Mouse (Mus musculus) kidney, adult 8-10 months (tissue): ENCODE data around the gene Slc22a23.

Source experiments
- DNase-seq, 2 experiments: peaks; one replicate each; pipeline ENCODE4 v3.0.0; 2022

The Slc22a23 gene

DNA sequence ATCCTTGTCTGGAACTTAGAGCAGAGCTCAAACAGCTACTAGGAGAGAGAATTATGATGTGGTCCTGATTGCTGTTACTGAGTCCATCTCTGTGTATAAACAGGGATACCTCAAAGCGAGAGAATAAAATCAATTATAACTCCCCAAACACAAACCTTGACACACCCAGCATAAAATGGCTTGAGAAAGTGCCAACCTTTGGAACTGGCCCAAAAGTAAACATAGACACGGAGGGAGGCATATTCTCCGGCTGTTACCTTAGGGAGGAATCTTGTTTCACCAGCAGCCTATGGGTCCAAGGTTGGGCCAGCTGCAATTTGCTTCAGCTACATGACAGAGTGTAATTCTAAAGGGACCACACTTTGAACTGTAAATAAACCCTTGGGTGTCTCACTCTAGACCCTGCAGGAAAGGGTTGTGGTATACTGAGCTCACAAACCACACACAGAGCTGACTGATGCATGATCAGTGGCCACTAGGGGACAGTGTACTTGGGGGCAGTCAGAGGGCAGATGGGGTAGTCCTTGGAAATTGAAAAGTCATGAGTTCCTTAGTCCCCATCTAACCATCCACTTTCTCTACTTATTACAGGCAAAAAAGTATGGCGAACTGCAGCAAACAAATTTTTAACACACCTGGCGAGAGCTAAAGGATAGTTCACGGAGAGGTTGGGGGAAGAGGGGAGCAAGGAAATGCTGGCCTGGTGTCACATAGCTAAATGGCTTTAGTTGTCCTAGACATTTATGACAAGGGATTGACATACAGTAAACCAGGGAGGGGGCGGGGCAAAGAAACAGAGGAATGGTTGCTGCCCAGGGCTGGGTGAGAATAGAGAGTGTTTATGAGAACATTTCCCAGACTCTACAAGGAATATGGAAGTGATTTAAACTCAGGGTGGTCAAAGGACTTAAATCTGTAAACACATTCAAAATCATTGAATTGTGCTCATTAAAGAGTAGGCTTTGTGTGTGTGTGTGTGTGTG is 45.3 kb downstream of the Slc22a23 start:
- DNase-seq, result no peak

DNA sequence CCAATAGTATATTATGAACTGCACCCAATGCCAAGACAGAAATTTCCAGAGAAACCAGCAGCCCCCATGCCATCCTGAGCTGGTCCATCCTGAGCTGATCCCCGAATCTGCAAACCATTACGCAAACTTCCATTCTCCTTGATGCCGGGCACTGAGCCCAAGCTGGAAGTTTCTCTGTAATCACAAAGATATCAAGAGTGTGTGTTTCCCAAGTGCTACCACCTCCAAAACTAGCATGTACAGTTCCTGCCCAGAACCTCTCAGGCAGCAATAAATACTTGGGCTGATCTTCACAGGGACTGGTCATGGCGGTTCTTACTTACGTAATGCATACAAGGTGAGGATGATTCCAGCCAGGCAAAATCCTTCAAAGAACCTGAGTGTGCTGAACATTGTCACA is 46.3 kb downstream of the Slc22a23 start:
- no peak for DNase-seq

GRCm38 (mm10) chr13:34298061-34298460 is 46.9 kb downstream of the Slc22a23 start:
- DNase-seq, result no peak

DNA sequence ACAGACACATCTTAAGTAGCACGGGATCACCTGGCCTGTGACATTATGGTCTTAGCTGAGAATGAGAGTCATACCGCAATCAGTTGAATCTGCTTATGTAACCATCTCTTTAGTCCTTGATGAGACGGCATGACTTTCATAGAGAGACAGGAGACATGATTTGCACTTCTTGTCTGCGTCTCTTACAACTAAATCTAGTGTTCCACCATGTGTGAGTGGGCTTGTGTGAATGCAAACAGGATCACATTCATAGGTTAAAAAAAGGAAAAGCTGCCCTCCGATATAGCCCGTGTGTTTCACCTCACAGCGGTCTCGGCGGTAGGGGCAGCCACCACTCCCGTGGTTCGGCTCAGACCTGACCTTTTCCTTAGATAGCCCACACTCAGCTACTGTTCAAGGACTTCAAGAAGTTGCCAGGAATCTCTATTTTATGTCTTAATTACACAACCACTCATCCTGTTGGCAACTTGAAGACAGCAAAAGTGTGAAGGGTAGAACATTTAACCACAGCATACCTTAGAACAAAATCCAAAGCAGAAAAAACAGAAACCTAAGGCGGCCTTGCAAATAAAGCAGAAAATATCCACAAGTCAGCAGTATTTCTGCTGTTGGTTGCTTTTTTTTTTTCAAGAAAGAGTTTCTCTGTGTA is 49.1 kb downstream of the Slc22a23 start:
- DNase-seq, result peak in 1 of 2 experiments; percentile 68

DNA sequence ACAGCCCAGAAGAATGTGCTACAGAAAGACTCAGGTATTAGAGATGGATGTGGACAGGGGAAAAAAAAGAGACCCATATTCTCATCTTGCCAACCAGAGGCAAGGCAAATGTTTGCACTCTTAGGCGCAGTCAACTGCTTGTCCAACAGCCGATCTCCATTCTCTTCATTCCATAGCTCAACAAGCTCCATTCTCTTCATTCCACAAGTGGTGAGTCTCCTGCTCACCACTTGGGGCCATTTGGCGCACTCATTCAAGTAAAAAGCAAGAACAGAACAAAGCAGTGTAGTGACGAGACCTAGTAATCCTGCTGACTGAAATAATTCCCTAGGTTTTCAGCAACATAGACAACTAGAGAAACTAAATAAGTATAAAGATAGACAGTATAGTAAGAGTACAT is 50.8 kb downstream of the Slc22a23 start:
- DNase-seq, result no peak

GRCm38 (mm10) chr13:34292042-34292441 is 52.9 kb downstream of the Slc22a23 start:
- peak; percentile 86 to 90 for DNase-seq

DNA sequence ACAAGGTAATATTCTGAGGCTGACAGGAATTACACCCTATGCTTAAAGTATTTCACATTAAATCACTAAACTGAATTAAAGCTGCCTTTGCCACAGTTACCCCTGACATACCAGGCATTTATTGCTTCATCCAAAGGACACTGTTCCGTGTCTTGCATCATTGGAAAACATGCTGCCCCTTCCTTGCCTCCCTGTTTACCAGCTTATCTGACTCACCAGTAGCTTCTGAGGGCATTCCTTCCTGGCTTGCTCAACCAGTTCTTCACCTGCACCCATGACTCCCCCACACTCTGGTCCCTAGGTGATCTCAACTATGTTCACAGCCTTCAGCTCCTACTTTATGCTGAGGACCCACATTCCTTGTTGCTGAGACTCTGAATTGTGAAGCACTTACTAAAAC is 54.6 kb downstream of the Slc22a23 start:
- no peak for DNase-seq

GRCm38 (mm10) chr13:34289567-34289966 is 55.4 kb downstream of the Slc22a23 start:
- DNase-seq, result no peak

- DNase-seq, result no peak
Measured at GRCm38 (mm10) chr13:34288129-34288528, 56.9 kb downstream of the Slc22a23 start.

DNA sequence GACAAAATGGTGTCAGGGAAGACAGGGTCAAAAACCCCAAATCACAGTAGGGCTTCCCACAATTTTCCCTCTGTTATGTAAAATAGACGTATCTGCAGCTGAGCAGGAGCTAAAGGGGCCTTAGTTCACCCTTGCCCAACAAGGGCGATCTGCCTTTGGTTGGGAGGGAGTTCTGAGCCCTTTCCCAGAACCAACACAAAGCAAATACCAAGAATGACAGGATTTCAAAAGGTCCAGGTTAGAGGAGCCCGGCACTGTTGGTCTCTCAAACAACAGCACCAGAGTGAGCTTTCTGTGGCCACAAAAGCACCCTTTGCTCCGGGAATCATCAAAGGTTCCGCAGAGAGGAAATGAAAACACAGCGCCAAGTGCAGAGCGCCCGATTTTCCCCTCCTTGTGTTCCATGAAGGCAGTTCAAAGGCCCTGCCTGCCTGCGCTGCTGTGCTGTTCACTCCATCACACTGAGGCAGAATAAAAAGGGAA is 57.3 kb downstream of the Slc22a23 start:
- DNase-seq, result peak in 1 of 2 experiments; percentile 41

- DNase-seq, result no peak
Measured at GRCm38 (mm10) chr13:34281360-34281759, 63.6 kb downstream of the Slc22a23 start.

GRCm38 (mm10) chr13:34278759-34279270 is 66.2 kb downstream of the Slc22a23 start:
- no peak for DNase-seq

GRCm38 (mm10) chr13:34278288-34278701 is 66.7 kb downstream of the Slc22a23 start:
- no peak for DNase-seq

DNA sequence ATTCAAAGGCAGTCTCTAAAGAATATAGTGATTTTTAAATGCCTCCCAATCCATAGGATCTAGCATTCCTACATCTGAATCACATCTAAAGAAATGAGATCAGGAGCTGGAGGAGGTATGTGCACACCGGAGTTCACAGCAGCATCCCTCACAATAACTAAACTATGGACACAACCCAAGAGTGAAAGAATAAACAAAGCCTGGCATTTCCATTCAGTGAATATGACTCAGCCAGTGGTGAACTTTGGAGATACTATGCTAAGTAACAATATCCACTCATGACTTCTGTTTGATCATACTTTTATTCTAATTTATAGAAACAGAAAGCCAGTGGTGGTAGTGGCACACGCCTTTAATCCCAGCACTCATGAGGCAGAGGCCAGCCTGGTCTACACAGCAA is 67.4 kb downstream of the Slc22a23 start:
- DNase-seq, result no peak

GRCm38 (mm10) chr13:34277001-34277400 is 68.0 kb downstream of the Slc22a23 start:
- DNase-seq, result no peak

- DNase-seq, result no peak
Measured at GRCm38 (mm10) chr13:34274890-34275289, 70.1 kb downstream of the Slc22a23 start.

GRCm38 (mm10) chr13:34274417-34274816 is 70.6 kb downstream of the Slc22a23 start:
- no peak for DNase-seq

- no peak for DNase-seq
Measured at GRCm38 (mm10) chr13:34272275-34273054, 72.5 kb downstream of the Slc22a23 start.

GRCm38 (mm10) chr13:34271665-34272064 is 73.3 kb downstream of the Slc22a23 start:
- no peak for DNase-seq

DNA sequence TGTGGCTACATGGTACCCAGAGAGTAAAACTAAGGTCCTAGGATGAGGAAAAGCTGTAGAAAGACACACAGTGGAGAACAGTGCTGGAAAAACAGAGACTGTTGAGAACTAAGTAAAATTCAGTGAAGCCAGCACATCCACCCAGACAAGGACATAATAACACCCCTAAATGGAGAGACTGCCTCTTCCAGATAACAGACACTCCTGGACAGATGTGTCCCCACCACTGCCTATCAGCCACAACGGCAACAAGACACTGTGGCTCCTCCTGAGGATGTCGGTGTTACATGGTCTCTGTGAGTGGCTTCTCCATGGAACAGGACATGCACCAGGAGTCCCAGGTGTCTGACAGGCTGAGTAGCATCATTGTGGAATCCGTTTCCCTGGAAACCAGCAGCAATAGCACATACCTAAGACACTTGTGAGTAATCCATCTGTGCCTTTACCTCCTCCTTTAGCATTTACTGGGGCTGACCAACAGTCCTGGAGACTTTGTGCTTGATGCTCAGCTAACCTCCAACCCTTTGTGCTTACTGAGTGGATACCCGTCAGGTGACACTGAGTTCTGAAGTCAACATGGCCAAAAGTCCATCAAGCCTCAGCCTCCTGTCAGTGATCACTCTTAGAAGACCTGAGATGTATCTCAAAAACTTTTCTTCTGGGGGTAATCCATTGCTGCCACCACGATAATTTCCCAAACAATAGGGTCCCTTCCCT is 73.9 kb downstream of the Slc22a23 start:
- peak; percentile 56 to 68 for DNase-seq

DNA sequence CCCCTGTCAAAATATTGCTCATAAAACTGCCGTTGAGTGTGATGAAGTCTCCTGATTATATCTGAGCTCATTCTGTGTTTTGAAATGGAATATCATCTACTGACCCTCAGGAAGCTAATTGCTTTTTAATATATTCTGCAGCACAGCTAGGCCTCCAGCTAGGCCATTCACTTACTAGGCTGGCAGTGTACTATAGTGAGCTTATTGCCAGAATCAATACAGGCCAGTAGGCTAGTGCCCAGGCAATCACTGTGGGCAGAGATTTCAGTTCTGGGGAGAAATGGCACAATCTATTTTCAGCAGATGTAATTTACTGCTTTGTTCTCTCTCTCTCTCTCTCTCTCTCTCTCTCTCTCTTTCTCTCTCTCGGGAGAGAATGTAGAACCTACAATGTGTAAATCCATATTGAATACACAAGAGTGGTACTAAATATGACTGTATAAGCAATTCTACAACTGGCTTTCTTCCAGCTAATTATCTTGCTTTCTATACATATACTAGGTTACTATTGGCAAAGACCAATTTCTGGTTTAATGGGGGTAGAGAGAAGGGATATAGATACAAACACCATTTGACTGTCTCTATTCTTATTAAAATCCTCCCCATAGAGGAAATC is 75.5 kb downstream of the Slc22a23 start:
- DNase-seq, result no peak
